Mouse (Mus musculus) liver, postnatal 0 days (tissue): Measurements from ENCODE around the gene Cd93. TPM values are rescaled to one million over a fixed set of nuclear protein-coding genes. Genes with fewer than 3 reads are reported as not detected.

ENCODE experiments used
- ATAC-seq: fragments of 200-750 bp; cut with Nextera tagmentation; 2 replicates; pipeline ENCODE4 v1.8.0; 2017; ENCODE audit warnings: mild to moderate bottlenecking, moderate library complexity
- DNase-seq: peaks from one replicate; pipeline ENCODE4 v3.0.0-alpha.2; 2016
- H3K27ac ChIP-seq: fragments of 300-500 bp; sonication (generic); 2 replicates; pipeline ENCODE4 v1.5.1; 2014; ENCODE audit warnings: antibody characterized with exemption, moderate library complexity, mild to moderate bottlenecking, low read depth
- H3K27me3 ChIP-seq: fragments of 300-500 bp; sonication (generic); 2 replicates; pipeline ENCODE4 v1.6.1; 2014; ENCODE audit warnings: low read length, control low read depth, mixed read lengths; ENCODE audit not compliant: insufficient read depth
- H3K36me3 ChIP-seq: fragments of 300-500 bp; sonication (generic); replicated peaks from 2 replicates; pipeline ENCODE4 v1.6.1; 2014; ENCODE audit warnings: mild to moderate bottlenecking, control low read depth, low read length, moderate library complexity, mixed read lengths; ENCODE audit not compliant: insufficient read depth
- H3K4me1 ChIP-seq: fragments of 300-500 bp; sonication (generic); 2 replicates; pipeline ENCODE4 v1.6.1; 2014; ENCODE audit warnings: antibody characterized with exemption, mild to moderate bottlenecking, control low read depth; ENCODE audit not compliant: insufficient read depth
- H3K4me2 ChIP-seq: fragments of 300-500 bp; sonication (generic); 2 replicates; pipeline ENCODE4 v1.6.1; 2014; ENCODE audit warnings: low read depth, mild to moderate bottlenecking, low read length, moderate library complexity, mixed read lengths
- H3K4me3 ChIP-seq: fragments of 300-500 bp; sonication (generic); 2 replicates; pipeline ENCODE4 v1.5.1; 2014; ENCODE audit warnings: low read depth, low read length
- H3K9ac ChIP-seq: fragments of 300-500 bp; sonication (generic); replicated peaks from 2 replicates; pipeline ENCODE4 v1.6.1; 2014; ENCODE audit warnings: mild to moderate bottlenecking, moderate library complexity
- H3K9me3 ChIP-seq: fragments of 300-500 bp; sonication (generic); 2 replicates; pipeline ENCODE4 v1.6.1; 2016; ENCODE audit warnings: mild to moderate bottlenecking, control low read depth, low read length, mixed read lengths
- CTCF ChIP-seq: sonication (generic); IDR thresholded peaks from 2 replicates; pipeline ENCODE4 v1.5.1; 2016; ENCODE audit warnings: antibody characterized with exemption, low read depth
- EP300 ChIP-seq: IDR thresholded peaks from 2 replicates; pipeline ENCODE4 v1.6.1; 2016; ENCODE audit warnings: antibody characterized with exemption, low read depth, mild to moderate bottlenecking
- WGBS: fragments of 180-500 bp; shearing (Covaris S2); extraction: QIAGEN DNeasy Blood & Tissue Kit; methylation state at CpG from one replicate; pipeline ENCODE4 v1.1.7; 2014; ENCODE audit not compliant: insufficient replicate concordance; 5-methylcytosine and 5-hydroxymethylcytosine counted together
- polyA plus RNA-seq: library from polyadenylated mRNA; unstranded; fragments of >200 nt; fragmentation: Nextera tagmentation; extraction: Ambion mirVana; gene quantifications from 2 replicates; pipeline ENCODE4 v1.2.1, GENCODE M21; 2015

Gene Cd93
- 2.7 and 3.3 TPM in 2 replicates for polyA plus RNA-seq

DNA sequence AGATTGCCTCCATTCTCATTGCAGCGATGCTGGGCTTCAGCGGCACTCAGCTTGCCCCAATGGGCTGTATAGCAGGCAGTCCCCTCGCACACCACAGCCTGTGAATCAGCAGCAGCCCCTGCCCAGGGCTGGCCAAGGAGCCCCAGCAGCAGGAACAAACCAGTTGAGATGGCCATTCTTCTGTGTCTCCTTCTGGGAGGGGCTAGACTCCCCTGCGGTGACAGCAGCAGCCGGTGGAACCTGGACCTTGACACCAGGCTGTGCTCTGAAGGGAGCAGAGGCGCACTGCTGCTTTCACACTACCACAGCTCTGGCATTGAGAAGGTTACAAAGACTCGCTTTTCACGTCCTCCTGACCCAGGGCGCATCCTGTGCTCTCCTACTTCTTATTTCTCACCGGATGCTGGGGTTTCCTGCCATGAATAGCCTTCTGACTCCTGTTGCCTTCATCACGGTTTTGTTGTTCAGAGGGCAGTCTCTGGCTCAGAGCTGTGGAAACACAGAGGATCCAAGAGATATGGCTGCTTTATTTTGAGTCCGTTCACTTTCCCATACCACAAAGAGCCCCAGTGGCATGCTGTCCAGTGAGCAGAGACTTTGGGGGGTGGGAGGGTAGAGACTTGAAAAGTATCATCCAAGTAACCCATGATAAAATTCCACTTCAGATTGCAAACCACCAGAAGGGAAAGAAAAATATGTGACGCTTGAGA, at the start of gene Cd93:
Gene Cd93, minus strand, starts transcription at position 315 of the 710 bp plus-strand sequence.
- Histone ChIP-seq H3K4me1 (peaks cover 6% of the 10 kb centered on the region; the same call in 1 of the 2 replicates), H3K27me3 (no peaks in the 10 kb centered on the region), H3K27ac (peak within 1 kb of the TSS; percentile 82), H3K9me3 (no peaks in the 10 kb centered on the region), H3K9ac (peak within 1 kb of the TSS; percentile 59), H3K4me2 (peak within 1 kb of the TSS; percentile 62), H3K36me3 (no peaks in the 10 kb centered on the region), H3K4me3 (peak within 1 kb of the TSS; percentile 45)
- 15% methylated on average over 13 of the region's 13 CpGs for WGBS
- peak; percentile 42 for DNase-seq
- TF ChIP-seq CTCF (no peak), EP300 (no peak)
- peak; percentile 75 for ATAC-seq

GRCm38 (mm10) chr2:148492108-148492507, 48.7 kb upstream of the Cd93 start:
- ATAC-seq: peak; percentile 86
- H3K9ac ChIP-seq: no peak overlapping the region

GRCm38 (mm10) chr2:148490150-148490549, 46.8 kb upstream of the Cd93 start:
- peaks cover 28% of the 10 kb centered on the region for H3K4me1 ChIP-seq
- H3K27me3 ChIP-seq: no peaks in the 10 kb centered on the region
- WGBS: 42% methylated on average over 6 of the region's 6 CpGs
- no peak overlapping the region for H3K4me3 ChIP-seq
- H3K4me2 ChIP-seq: no peak overlapping the region
- no peak overlapping the region for H3K27ac ChIP-seq
- H3K9me3 ChIP-seq: no peaks in the 10 kb centered on the region
- no peak for DNase-seq
- TF ChIP-seq EP300 (no peak), CTCF (no peak)
- no peaks in the 10 kb centered on the region for H3K36me3 ChIP-seq
- no peak overlapping the region for H3K9ac ChIP-seq
- no peak for ATAC-seq

More at GRCm38 (mm10) chr2:148492108-148492507, 48.7 kb upstream of the Cd93 start:
- Histone ChIP-seq H3K4me3 (no peak overlapping the region), H3K4me1 (peaks cover 24% of the 10 kb centered on the region), H3K36me3 (no peaks in the 10 kb centered on the region), H3K9me3 (no peaks in the 10 kb centered on the region), H3K4me2 (no peak overlapping the region), H3K27me3 (no peaks in the 10 kb centered on the region), H3K27ac (peak overlapping the region; percentile 46; the same call in 1 of the 2 replicates)
- DNase-seq: peak; percentile 42
- TF ChIP-seq EP300: no peak
- TF ChIP-seq CTCF: no peak
- 21% methylated on average over 4 of the region's 4 CpGs for WGBS

- Histone ChIP-seq H3K4me2 (no peak overlapping the region), H3K4me3 (no peak overlapping the region), H3K9me3 (no peaks in the 10 kb centered on the region), H3K9ac (no peak overlapping the region), H3K4me1 (peaks cover 28% of the 10 kb centered on the region), H3K27me3 (no peaks in the 10 kb centered on the region), H3K27ac (no peak overlapping the region), H3K36me3 (no peaks in the 10 kb centered on the region)
- no peak for TF ChIP-seq CTCF
- no peak for TF ChIP-seq EP300
- peak; percentile 35; the same call in 1 of the 2 replicates for ATAC-seq
- DNase-seq: no peak
- 50% methylated on average over 2 of the region's 2 CpGs for WGBS
Measured at GRCm38 (mm10) chr2:148488885-148489284, 45.5 kb upstream of the Cd93 start.

- H3K27ac ChIP-seq: no peak overlapping the region
- WGBS: 81% methylated on average over 4 of the region's 4 CpGs
- H3K9ac ChIP-seq: no peak overlapping the region
- TF ChIP-seq CTCF (no peak), EP300 (no peak)
- no peak overlapping the region for H3K4me2 ChIP-seq
- peaks cover 15% of the 10 kb centered on the region for H3K4me1 ChIP-seq
- no peaks in the 10 kb centered on the region for H3K27me3 ChIP-seq
- H3K9me3 ChIP-seq: no peaks in the 10 kb centered on the region
- ATAC-seq (no peak), DNase-seq (no peak)
- H3K4me3 ChIP-seq: no peak overlapping the region
- no peaks in the 10 kb centered on the region for H3K36me3 ChIP-seq
Measured at GRCm38 (mm10) chr2:148485576-148485975, 42.2 kb upstream of the Cd93 start.

DNA sequence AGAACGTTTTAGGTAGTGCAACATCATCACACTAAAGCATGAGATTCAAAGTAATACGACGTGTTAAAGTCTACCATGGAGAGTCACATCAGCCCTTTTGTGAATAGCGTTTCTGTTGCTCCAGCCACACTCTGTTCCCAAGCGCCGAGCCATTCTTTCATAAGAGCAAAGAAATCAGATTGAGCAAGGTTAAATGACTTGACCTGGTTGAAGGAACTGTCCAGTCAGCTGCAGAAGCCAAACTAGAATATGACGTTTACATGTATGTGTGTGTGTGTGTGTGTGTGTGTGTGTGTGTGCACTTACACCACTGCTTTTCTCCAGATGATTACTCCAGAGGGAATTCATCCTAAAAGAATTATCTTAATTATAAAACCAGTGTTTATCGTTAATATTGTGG, 37.0 kb upstream of the Cd93 start:
- WGBS: 73% methylated on average over 8 of the region's 8 CpGs
- Histone ChIP-seq H3K9ac (no peak overlapping the region), H3K4me2 (no peak overlapping the region), H3K4me1 (no peaks in the 10 kb centered on the region; the same call in 1 of the 2 replicates), H3K36me3 (no peaks in the 10 kb centered on the region), H3K27me3 (no peaks in the 10 kb centered on the region), H3K4me3 (no peak overlapping the region), H3K27ac (no peak overlapping the region), H3K9me3 (no peaks in the 10 kb centered on the region)
- DNase-seq (no peak), ATAC-seq (no peak)
- TF ChIP-seq CTCF: no peak
